In the genomic region with DNA sequence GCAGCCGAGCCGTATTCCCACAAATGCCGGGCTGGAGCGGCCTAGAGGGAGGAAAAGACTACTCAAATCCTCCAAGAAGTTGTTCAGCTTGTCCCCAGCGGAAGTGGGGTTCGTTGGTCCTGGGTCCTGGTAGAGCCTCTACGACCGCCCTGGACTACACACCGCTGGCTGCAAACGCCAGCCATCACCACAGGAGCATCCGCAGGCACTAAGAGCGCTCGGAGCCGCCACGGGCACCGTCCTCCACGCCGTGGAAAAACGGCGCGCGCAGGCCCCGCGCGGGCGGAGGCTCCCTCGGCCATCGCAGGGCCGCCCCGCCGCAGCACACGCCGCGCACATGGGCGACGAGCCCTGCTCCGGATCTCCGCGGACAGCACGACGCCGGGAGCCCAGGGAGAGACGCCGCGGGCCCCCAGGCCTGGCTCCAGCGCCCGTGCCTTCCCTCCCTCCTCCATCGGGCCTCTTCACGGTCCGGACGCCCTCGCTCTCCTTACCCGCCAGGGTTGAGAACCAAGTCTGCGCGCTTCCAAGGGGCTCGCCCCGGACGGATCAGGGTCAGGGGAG, we compare ENCODE assay signal across 8 mouse cellular contexts. TPM values are rescaled to one million over a fixed set of nuclear protein-coding genes. Genes with fewer than 3 reads are reported as not detected.
DNase-seq lines count a peak whose midpoint lies in the region; ATAC-seq and TF ChIP-seq lines count a peak whose summit lies in the region.

No protein-coding gene starts in this region.

- TF ChIP-seq POLR2A in cerebellum, adult 2 months (IDR thresholded peaks at IDR 0.05; ENCODE audit: borderline replicate concordance, insufficient read depth, low read length), result no peak

- WGBS in cerebellum, adult 2 months, result under 1% methylated on average over 58 of the region's 58 CpGs
- under 1% methylated on average over 52 of the region's 58 CpGs for WGBS in hindbrain, embryonic 12.5 days
- under 1% methylated on average over 58 of the region's 58 CpGs for WGBS in liver, embryonic 14.5 days (ENCODE audit: insufficient replicate concordance)
- WGBS in neural tube, embryonic 15.5 days, result under 1% methylated on average over 58 of the region's 58 CpGs

- H3K27me3 ChIP-seq in cerebellum, adult 2 months (ENCODE audit: control insufficient read depth, insufficient read depth, low read length), result no peaks in the 10 kb centered on the region
- no peaks in the 10 kb centered on the region for H3K27me3 ChIP-seq in hindbrain, embryonic 12.5 days
- H3K27me3 ChIP-seq in liver, embryonic 14.5 days (ENCODE audit: control insufficient read depth, insufficient read depth, low read length), result no peaks in the 10 kb centered on the region
- H3K27me3 ChIP-seq in neural tube, embryonic 15.5 days (replicated peaks), result no peaks in the 10 kb centered on the region

- H3K9me3 ChIP-seq in hindbrain, embryonic 12.5 days (replicated peaks), result no peaks in the 10 kb centered on the region
- H3K9me3 ChIP-seq in liver, embryonic 14.5 days (ENCODE audit: control insufficient read depth, low read length), result no peaks in the 10 kb centered on the region
- no peaks in the 10 kb centered on the region for H3K9me3 ChIP-seq in neural tube, embryonic 15.5 days (replicated peaks)

- H3K4me3 ChIP-seq in cerebellum, adult 2 months (replicated peaks; ENCODE audit: insufficient read depth, low read depth, low read length), result peak overlapping the region; percentile 88
- H3K4me3 ChIP-seq in hindbrain, embryonic 12.5 days, result peak overlapping the region; percentile 99
- H3K4me3 ChIP-seq in liver, embryonic 14.5 days (ENCODE audit: insufficient read depth in 1 of 2, low read depth in 2 of 2, low read length in 2 of 2), result peak overlapping the region; percentile 77 to 87
- peak overlapping the region; percentile 93 for H3K4me3 ChIP-seq in neural tube, embryonic 15.5 days (replicated peaks)

- H3K36me3 ChIP-seq in hindbrain, embryonic 12.5 days, result 0 out of 2 replicates have a peak, but pooled peaks cover 2% of the 10 kb centered on the region
- no peaks in the 10 kb centered on the region for H3K36me3 ChIP-seq in liver, embryonic 14.5 days (replicated peaks; ENCODE audit: control insufficient read depth, insufficient read depth, low read depth)
- no peaks in the 10 kb centered on the region for H3K36me3 ChIP-seq in neural tube, embryonic 15.5 days

- ATAC-seq in hindbrain, embryonic 12.5 days (ENCODE audit: low FRiP score), result peak; percentile 92
- ATAC-seq in liver, embryonic 14.5 days (ENCODE audit: insufficient read depth), result peak; percentile 81
- peak; percentile 90 for ATAC-seq in neural tube, embryonic 15.5 days (ENCODE audit: low FRiP score)

- peak overlapping the region; percentile 99 for H3K9ac ChIP-seq in hindbrain, embryonic 12.5 days
- H3K9ac ChIP-seq in liver, embryonic 14.5 days (replicated peaks), result peak overlapping the region; percentile 92
- H3K9ac ChIP-seq in neural tube, embryonic 15.5 days (replicated peaks), result peak overlapping the region; percentile 99

- no peak for DNase-seq in cerebellum, adult 2 months
- no peak for DNase-seq in cerebellum, adult 8-10 months
- DNase-seq in 3T3-L1 (ENCODE audit: low read depth, low spot score), result peak; percentile 41
- DNase-seq in embryo, embryonic 11 days, result peak; percentile 61
- peak in 1 of 3 experiments; percentile 13 for DNase-seq in liver, embryonic 14.5 days (ENCODE audit: low read depth in 3 of 3, low spot score in 3 of 3)
- no peak for DNase-seq in gastrocnemius, postnatal 25 days

- no peak for TF ChIP-seq EP300 in liver, embryonic 14.5 days (IDR thresholded peaks at IDR 0.05; ENCODE audit: low read depth)

- no peak for TF ChIP-seq CTCF in cerebellum, adult 2 months (IDR thresholded peaks at IDR 0.05; ENCODE audit: borderline replicate concordance, insufficient read depth, low read depth, low read length)
- TF ChIP-seq CTCF in liver, embryonic 14.5 days (IDR thresholded peaks at IDR 0.05; ENCODE audit: low read depth), result no peak

- peak overlapping the region; percentile 94 for H3K27ac ChIP-seq in cerebellum, adult 2 months (ENCODE audit: insufficient read depth, low read length)
- H3K27ac ChIP-seq in hindbrain, embryonic 12.5 days, result peak overlapping the region; percentile 99
- H3K27ac ChIP-seq in liver, embryonic 14.5 days, result peak overlapping the region; percentile 82
- H3K27ac ChIP-seq in neural tube, embryonic 15.5 days (replicated peaks), result peak overlapping the region; percentile 99

- H3K4me1 ChIP-seq in cerebellum, adult 2 months (ENCODE audit: control insufficient read depth, insufficient read depth, low read length), result peaks cover 3% of the 10 kb centered on the region; the same call in 1 of the 2 replicates
- H3K4me1 ChIP-seq in hindbrain, embryonic 12.5 days, result peaks cover 17% of the 10 kb centered on the region
- peaks cover 21% of the 10 kb centered on the region in 2 experiments for H3K4me1 ChIP-seq in liver, embryonic 14.5 days (replicated peaks; ENCODE audit: control insufficient read depth in 2 of 2, insufficient read depth in 2 of 2, low read length in 1 of 2)
- peaks cover 32% of the 10 kb centered on the region for H3K4me1 ChIP-seq in neural tube, embryonic 15.5 days

- peak overlapping the region; percentile 63 for H3K4me2 ChIP-seq in hindbrain, embryonic 12.5 days (replicated peaks)
- peak overlapping the region; percentile 90 for H3K4me2 ChIP-seq in liver, embryonic 14.5 days (ENCODE audit: low read depth)
- peak overlapping the region; percentile 81 for H3K4me2 ChIP-seq in neural tube, embryonic 15.5 days

RNA-seq across cellular contexts. Expression of a gene that starts 0.4 kb away (rescaled TPM):
- 49.5 and 52.3 TPM in 2 replicates for polyA plus RNA-seq in cerebellum, adult 2 months (2012; rRNA removed)
- polyA plus RNA-seq in hindbrain, embryonic 12.5 days (2016; fragmentation: Nextera tagmentation; extraction: Ambion mirVana), result 163 and 180 TPM in 2 replicates
- polyA plus RNA-seq in liver, embryonic 14.5 days (2012; rRNA removed), result 10.6 and 12.9 TPM in 2 replicates
- 34.3 and 34.8 TPM in 2 replicates for polyA plus RNA-seq in liver, embryonic 14.5 days (2014; fragmentation: Nextera tagmentation; extraction: Ambion mirVana)
- 121 and 135 TPM in 2 replicates for polyA plus RNA-seq in neural tube, embryonic 15.5 days (2015; fragmentation: Nextera tagmentation; extraction: Ambion mirVana)
- total RNA-seq in gastrocnemius, postnatal 25 days (2021), result 10 to 100 TPM; 48.9 to 52.8 TPM

Comparison
In these comparisons a context has a peak if more than half of its experiments do, and no peak if none do; other contexts are left out.
1. DNase-seq: peak in 3T3-L1 (single experiment) and embryo, embryonic 11 days (single experiment); none in cerebellum, adult 2 months (0 of 2), cerebellum, adult 8-10 months (single experiment) and gastrocnemius, postnatal 25 days (single experiment).
2. Peak in every context shown above with its lines, with median percentiles within 50 percentile points of each other: H3K27ac ChIP-seq, H3K4me3 ChIP-seq, ATAC-seq, H3K4me2 ChIP-seq and H3K9ac ChIP-seq.